Mouse (Mus musculus) left cerebral cortex, postnatal 14 days (tissue): ENCODE measurements around the gene Atf2. TPM values are rescaled to one million over a fixed set of nuclear protein-coding genes. Genes with fewer than 3 reads are reported as not detected.
"Not testable (repeated sequence)": the region's sequence is repeated elsewhere in the genome, so short reads cannot be mapped to it uniquely, and the experiment has no call there.

ENCODE experiments used
- DNase-seq, 2 experiments: peaks; one replicate each; pipeline ENCODE4 v3.0.0; 2021 to 2022; ENCODE audit warnings: low spot score in 2 of 2, mixed read lengths in 1 of 2
- intact Hi-C: fragments of 180-260 bp; cut with DNase I; formaldehyde crosslinking; loops from one replicate; pipeline ENCODE4 v1.15.1; 2025
- total RNA-seq, 2 experiments: library from RNA; stranded (reverse); gene quantifications; 2 replicates each; pipeline ENCODE4 v1.2.3; 2021

Gene Atf2
- total RNA-seq, 2 experiments from 2014 or later: 147 to 152 TPM

DNA sequence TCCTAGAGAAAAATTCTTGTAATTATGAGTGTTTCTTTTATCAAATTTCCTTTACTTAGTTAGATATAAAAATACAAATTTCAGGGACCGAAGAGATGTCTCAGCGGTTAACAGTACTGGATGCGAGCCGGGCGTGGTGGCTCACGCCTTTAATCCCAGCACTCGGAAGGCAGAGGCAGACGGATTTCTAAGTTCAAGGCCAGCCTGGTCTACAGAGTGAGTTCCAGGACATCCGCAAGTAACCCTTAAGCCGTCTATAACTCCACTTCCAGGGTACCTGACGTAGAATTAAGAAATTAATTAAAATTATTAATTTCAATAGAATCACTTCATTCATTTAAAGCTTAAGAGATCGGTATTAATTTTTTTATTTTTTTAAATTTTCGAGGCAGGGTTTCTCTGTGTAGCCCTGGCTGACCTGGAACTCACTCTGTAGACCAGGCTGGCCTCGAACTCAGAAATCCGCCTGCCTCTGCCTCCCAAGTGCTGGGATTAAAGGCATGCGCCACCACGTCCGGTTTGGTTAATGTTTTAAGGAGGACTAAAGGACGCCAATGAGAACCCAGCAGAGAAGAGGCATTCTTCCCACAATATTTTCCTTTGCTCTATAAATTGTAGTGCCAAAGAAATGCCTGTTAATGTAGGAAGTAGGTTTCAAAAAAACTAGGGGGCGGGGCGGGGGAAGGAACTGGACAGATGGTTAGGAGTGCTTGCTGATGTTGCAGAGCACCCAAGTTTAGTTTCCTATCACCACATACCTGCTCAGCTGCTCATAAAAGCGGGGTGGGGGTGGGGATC lies 1.2 kb upstream of the Atf2 start:
- intact Hi-C loops: loop anchor here (10.0 kb wide), 1 partner anchor 319 kb away; no protein-coding TSS in a partner anchor
- peak; percentile 34 to 61 for DNase-seq

DNA sequence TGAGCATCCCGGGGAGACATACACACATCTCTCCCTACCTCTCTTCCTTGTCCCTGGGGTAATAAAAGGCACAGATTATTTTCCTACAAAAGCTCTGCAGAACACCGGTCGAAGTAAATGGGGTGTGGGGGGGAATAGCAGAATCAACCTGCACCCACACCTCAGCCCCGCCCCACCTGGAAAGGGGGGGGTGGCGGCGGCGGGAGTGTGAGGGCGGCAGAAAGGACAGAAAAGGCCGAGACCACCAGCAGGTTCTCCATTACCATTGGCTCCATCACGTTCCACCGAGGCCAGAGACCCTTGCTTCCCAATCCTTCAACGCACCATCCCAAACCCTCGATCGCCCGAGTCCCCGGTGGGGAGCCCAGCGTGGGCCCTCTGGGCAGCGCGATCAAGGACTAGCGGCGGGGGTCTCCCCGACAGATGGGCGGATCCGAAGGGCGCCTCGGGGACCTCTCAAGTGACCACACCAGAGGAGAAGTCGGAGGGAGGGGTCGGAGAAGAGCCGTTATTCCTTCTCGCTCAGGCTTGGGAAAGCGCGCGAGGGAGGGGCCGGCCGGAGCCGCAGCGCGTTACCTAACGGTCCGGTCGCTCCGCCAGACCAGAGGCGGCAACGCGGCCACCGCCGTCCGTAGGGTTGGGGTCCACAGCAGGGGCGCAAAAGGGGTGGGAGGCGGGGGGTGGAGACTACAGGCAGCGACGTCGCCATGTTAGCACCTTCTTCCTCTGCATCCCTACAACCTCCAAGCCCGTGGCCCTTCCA lies 557 bp downstream of the Atf2 start:
- intact Hi-C loops: loop anchor here (10.0 kb wide), 1 partner anchor 317 kb away; no protein-coding TSS in a partner anchor

DNA sequence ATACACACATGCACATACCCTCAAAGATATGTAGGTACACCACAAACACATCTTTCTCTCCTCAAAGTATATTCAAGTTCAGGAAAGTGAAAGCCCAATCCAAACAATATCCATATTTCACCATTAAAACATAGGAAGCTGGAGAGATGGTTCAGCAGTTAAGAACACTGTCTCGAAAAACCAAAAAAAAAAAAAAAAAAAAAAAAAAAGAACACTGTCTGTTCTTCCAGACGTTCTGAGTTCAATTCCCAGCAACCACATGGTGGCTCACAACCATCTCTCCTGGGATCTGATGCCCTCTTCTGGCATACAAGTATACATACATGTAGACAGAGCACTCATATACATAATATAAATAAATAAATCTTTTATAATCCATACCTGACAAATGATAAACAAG lies 6.4 kb downstream of the Atf2 start:
- DNase-seq: no peak
- intact Hi-C loops: no loop called here

More for the DNA sequence above, 557 bp downstream of the Atf2 start:
- peak in 1 of 2 experiments; percentile 22 for DNase-seq

DNA sequence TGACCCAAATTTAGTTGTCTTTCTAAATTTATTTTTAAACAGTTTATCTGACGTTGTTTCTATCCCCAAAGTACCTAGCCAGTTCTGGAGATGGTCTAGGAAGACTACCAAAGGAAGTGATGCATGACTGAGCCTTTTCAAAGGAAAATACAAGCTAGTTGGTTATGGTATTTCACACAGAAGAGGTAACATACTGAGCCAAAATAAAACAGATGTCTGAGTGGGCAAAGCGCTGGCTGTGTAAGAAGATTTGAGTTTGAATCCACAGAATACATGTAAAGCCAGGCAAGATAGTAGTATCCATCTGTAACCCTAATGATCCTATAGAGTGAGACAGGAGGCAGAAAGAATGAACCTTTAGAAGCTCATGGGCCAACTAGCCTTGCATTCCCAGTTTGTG lies 14.5 kb downstream of the Atf2 start:
- no peak for DNase-seq
- intact Hi-C loops: no loop called here

DNA sequence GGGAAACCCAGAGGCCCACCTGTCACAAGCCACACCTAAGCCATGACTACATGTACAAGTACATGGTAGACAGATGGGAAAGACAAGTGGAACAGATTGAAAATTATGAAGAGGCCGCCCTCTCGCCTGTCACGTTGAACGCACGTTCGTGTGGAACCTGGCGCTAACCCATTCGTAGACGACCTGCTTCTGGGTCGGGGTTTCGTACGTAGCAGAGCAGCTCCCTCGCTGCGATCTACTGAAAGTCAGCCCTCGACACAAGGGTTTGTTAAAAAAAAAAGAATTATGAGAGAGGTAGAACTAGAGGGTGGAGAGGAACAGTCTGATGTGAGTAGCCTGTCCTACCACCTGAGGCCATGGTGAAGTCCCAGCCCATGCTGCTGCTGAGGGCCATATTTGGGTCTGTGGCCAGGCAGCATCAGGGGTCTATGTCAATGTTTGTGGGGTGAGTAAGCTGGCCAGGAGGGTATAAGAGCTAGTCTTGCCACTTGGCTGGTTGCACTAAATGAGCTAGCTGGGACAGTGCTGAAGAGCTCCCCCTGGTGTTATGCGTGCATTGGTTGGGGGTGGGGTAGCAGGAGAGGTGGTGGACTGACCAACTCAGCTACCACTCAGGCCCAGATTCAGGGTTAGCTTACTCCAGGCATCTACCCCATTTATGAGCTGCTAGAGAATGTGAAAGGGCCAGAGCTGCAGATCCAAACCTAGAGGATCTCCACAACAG lies 24.5 kb downstream of the Atf2 start:
- peak; percentile 34 to 55 for DNase-seq
- intact Hi-C loops: no loop called here

DNA sequence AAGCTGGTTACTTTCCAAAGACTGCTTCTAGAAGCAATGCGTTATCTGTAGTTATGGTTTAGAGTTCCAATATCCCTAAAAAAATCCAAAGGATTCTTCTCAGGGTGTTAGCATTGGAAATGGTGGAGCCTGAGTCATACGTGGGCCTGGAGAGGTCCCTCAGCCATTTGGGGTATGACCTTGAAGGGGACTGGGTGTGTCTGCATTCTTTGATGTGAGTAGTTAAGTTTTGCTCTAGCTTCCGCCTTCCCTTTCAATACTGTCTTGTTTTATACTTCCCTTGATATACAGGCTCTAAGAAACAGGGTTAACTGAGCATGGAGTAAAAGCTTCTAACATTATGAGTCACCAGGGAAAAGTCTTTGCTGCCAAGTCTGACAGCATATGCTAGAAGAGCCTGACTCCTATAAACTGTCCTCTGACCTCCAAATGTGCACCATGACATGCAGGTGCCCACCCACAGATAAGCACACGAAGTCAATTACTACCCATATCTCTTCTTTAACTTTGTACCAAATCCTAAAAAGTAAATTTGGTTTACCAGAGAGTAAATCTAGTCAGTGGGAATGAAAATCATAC lies 32.3 kb downstream of the Atf2 start:
- no peak for DNase-seq
- intact Hi-C loops: no loop called here

DNA sequence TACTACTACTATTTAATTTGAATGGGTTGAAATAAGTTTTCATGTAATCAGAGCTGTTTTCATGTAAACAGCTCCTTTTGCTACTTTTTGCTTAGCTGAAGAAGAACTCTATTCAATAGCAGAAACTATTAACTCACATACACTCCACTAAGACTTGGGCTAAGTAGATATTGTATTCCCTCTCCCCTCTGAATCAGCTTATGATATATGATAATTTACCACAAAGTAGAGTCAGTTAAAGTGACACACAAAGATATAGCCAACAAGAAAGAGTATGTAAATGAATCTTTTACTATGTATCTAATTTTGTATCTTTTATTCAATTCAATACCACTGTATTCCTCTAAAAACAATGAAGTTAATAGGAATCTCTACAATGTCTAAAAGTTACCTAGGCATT lies 35.1 kb downstream of the Atf2 start:
- no peak for DNase-seq
- intact Hi-C loops: no loop called here

DNA sequence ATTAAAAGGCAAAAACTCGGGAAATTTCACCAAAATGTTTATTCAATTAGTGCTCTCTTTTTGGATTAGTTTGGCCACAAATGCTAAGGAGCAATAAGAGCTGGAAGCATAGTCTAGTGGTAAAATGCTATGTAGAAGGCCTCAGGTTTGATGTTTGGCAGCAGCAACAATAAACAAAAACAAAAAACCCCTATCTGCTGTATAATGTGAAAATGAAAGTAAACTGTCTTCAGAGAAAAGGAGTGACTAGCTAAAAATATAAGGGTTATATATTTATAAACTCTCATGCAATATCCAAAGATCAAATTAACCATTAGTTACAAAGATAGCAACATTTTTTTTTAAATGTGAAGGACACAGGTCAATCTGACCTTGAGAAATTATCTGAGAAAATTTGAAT lies 36.2 kb downstream of the Atf2 start:
- intact Hi-C loops: no loop called here
- no peak for DNase-seq

DNA sequence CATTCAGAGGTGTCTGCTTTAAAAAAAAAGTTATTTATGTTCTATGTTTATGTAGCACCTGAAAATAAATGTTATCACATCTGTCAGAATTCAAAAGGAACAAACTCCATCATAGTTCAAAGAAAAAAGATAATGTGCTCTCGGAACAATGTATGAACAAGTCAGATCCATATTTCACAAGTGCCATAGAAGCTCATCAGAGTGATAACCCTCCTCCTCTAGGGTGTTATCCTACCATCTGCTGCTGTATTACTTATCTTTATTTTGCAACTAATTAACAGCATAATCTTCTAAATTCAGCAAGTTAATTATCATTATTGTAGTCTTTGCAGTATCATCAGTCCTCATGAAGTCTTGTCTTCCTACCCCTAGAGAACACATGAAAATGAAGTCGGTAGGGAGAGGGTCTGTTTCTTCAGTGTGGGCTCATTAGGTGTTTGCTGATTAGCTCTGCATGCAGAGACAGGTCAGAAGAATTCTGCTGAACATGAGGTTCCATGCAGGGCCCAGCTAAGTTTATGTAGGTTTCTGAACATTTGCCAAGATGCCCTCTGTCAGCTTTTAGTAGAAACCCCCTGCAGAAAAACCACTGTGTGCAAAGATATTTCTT lies 57.9 kb downstream of the Atf2 start:
- intact Hi-C loops: no loop called here
- no peak for DNase-seq

DNA sequence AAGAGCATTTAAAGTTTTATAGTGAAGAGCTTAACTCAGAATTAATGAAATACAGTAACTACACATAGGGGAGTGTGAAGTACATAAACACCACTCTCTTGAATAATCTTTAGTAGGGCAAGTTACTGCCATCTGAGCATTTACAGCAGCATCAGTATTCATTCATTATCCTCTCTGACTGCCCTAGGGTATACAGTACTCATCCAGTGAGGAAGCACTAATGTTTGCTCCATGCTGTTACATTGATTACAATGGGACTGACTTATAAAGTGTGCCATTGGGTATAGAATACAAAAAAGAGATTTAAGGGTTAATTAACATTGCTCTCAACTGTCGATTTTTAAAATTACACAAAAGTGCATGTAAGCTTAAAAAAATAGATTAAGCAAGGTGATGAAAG lies 59.2 kb downstream of the Atf2 start:
- DNase-seq: no peak
- intact Hi-C loops: no loop called here

DNA sequence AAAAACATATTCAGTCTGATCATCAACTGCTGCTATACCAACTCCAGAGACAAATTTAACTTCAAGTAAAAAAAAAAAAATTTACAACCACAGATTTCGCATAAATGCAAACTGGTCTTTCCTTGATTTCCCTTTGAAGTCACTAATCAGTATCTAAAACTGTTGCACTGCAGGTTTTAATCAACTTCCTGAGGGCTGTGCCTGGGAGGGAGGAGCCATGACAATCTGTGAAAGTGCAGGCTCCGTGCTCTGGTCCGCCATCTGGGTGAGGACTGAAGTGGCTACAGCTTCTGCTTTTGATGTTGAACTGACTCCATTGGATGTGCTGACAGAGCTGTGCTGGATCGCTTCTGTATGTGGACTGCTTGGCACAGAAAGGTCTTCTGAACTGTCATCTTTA lies 73.7 kb downstream of the Atf2 start:
- intact Hi-C loops: no loop called here
- no peak for DNase-seq

DNA sequence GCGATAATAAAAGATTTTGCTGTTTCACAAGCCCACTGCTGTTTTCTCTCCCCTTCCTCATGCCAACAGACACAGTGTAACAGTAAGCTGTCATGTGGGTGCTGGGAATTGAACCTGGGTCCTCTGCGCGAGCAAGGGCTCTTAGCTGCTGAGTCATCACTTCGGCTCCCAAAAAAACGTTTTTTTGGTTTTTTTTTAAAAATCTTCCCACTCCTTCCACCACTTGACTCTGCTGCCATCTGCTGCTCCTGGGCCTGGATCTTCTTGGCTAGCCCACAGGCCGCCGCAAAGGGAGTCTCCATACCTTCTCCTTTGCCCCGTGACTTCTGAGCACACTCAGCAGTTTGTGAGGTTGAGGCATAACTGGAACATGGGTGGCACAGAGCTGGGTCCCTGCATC lies 84.8 kb downstream of the Atf2 start:
- no peak for DNase-seq
- intact Hi-C loops: no loop called here

DNA sequence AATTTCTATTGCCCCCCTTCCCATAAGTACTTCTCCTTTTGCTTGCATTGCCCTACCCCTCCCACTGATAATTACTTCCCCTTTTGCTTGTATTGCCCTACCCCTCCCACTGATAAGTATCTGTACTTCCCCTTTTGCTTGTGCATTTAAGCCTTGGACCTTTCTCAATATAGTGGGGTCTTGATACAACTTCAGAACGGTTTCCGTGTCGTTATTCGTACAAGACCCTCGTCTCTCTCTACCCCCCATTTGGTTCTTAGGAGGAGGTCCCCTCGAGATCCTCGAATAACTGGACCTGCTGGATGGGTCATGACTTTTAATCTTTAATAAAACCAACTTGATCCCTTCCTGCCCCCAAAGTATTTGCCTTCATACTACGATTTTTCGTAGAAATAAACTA lies 92.3 kb downstream of the Atf2 start:
- DNase-seq, intact Hi-C loops: not testable (repeated sequence)

DNA sequence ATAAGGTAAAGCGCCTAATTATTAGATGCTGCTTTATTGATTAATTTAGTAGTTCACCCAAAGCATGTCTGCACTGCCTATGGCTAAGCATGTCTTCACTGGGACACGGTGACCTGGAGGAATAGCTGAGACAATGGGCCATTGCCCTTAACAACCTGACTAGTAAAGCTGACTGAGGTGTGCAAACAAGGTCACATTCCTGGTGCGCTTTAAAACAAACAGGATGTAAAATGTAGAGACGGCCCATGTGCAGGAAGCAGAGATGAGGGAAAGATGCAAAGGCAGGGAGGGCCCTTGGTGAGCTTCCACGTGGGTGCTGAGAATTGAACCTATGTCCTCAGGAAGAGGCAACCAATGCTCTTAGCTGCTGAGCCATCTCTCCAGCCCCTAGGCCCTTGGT lies 93.7 kb downstream of the Atf2 start:
- intact Hi-C loops: no loop called here
- no peak for DNase-seq

DNA sequence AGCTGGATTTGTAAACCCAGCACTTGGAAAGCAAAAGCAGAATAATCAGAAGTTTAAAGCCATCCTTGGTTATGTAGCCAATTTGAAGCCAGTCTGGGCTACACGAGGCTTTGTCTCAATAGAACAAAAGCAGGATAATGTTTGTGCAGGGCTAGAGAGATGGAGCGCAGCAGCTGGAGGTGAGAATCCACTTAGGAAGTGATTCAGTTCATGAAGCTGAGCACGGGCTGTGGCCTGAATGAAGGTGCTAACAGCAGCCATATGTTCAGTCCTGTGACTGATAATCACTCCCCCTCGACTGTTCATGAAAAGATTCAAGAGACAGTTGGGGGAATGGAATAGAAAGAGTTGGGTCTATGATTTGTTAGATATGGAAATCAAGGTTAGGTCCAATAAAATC lies 94.3 kb downstream of the Atf2 start:
- intact Hi-C loops: no loop called here
- DNase-seq: no peak

DNA sequence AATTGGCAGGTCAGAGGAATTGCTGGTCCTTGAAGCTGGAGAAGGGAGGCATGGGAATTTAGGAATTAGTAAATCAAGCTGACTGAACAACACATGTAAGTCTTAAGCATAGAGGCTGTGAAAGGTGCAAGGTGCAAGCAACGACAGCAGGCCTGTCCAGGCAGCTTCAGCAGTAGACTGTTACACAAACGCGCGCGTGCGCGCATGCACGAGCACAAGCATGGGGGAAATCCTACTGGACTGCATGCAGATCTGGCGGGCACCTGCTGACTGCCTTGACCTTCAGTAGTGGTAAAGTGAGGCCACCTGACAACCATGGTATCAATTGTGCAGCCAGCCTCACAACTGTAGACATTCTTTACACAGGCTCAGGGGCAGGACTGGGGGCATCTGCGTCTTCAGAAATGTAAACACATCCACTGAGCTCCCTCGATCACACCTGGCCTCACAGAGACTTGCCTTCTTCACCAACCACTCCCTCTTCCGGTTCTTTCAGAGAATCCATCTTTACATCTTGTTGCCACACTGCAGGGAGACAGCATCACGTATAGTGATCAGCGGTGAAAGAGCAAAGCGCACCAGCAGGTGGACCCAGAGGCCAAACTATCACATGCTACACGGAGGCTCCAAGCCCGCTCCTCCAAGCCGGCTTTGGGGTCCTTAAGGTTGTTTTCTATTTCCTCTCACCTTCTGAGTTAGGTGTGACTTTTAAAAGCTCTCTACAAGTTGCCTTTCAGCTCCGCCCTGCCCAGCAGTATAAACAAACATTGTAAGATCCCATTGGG lies 100.4 kb downstream of the Atf2 start:
- DNase-seq: no peak
- intact Hi-C loops: no loop called here

DNA sequence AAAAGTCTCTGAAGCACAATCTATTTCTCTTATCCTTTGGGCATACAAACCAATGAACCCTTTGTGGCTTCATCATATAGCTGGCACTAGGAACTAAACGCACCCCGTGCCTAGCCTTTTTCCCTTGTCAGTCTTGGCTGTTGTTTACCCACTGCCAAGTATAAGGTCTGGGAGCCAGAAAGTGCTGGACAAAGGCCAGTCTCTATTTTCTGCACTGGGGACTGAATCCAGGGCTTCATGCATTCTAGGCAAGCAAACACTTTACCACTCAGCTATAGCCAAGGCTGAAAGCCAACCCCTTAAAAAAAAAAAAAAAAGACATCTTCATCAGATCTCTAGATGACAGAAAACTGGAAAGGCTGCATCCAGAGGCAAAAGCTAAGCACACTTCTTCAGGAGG lies 102.1 kb downstream of the Atf2 start:
- intact Hi-C loops: no loop called here
- DNase-seq: peak in 1 of 2 experiments; percentile 20

DNA sequence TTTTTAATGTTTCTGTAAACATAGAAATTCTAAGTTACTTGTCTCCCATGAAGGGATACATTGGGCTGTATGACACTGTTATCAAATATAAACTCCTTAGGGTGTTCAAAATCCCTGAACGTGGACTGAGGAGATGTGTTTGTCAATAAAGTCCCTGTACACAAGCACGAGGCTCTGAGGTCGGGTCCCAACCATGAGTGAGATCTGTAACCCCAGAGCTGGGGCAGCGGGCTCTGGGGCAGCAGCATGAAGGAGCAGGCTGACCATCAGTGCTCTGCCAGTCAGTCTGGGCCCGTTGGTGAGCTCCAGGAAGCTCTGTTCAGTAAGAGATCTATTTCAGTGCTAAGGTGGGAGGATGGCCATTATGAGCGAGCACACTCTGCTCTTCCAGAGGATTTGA lies 104.0 kb downstream of the Atf2 start:
- intact Hi-C loops: no loop called here
- no peak for DNase-seq
